Mouse (Mus musculus) left cerebral cortex, adult 9 months (tissue): ENCODE results near the gene Kank4.
"Not testable (repeated sequence)": the region's sequence is repeated elsewhere in the genome, so short reads cannot be mapped to it uniquely, and the experiment has no call there.

Experiments used
- DNase-seq, 2 experiments: peaks; one replicate each; pipeline ENCODE4 v3.0.0; 2022; ENCODE audit warnings: low spot score in 2 of 2

The Kank4 gene

GRCm38 (mm10) chr4:98776721-98777427 lies 40.5 kb downstream of the Kank4 start:
- DNase-seq = no peak

GRCm38 (mm10) chr4:98773785-98774184 lies 43.6 kb downstream of the Kank4 start:
- no peak for DNase-seq

- no peak for DNase-seq
These were observed 49.9 kb downstream of the Kank4 start for GRCm38 (mm10) chr4:98767134-98768133.

GRCm38 (mm10) chr4:98758872-98759518 lies 58.3 kb downstream of the Kank4 start:
- DNase-seq = no peak

- DNase-seq = no peak
These were observed 59.1 kb downstream of the Kank4 start for GRCm38 (mm10) chr4:98758012-98758821.

- no peak for DNase-seq
These were observed 61.2 kb downstream of the Kank4 start for GRCm38 (mm10) chr4:98756141-98756540.

- no peak for DNase-seq
These were observed 62.9 kb downstream of the Kank4 start for GRCm38 (mm10) chr4:98754456-98754855.

GRCm38 (mm10) chr4:98743906-98744210 lies 73.5 kb downstream of the Kank4 start:
- DNase-seq = no peak

- no peak for DNase-seq
These were observed 74.0 kb downstream of the Kank4 start for GRCm38 (mm10) chr4:98743209-98743905.

GRCm38 (mm10) chr4:98739753-98740152 lies 77.6 kb downstream of the Kank4 start:
- DNase-seq = no peak

GRCm38 (mm10) chr4:98733660-98734059 lies 83.7 kb downstream of the Kank4 start:
- no peak for DNase-seq

- no peak for DNase-seq
These were observed 88.6 kb downstream of the Kank4 start for GRCm38 (mm10) chr4:98728716-98729115.

- DNase-seq = no peak
These were observed 89.4 kb downstream of the Kank4 start for GRCm38 (mm10) chr4:98727959-98728347.

- DNase-seq = no peak
These were observed 89.9 kb downstream of the Kank4 start for GRCm38 (mm10) chr4:98727295-98727958.

GRCm38 (mm10) chr4:98726590-98727237 lies 90.6 kb downstream of the Kank4 start, which contains the start of gene L1td1:
Gene L1td1, plus strand, starts transcription at chr4:98726734.
- no peak for DNase-seq

- no peak for DNase-seq
These were observed 91.9 kb downstream of the Kank4 start for GRCm38 (mm10) chr4:98725439-98725838.

- DNase-seq = not testable (repeated sequence)
These were observed 92.7 kb downstream of the Kank4 start for GRCm38 (mm10) chr4:98724682-98725081.

- DNase-seq = peak in 1 of 2 experiments; percentile 60
These were observed 94.9 kb downstream of the Kank4 start for GRCm38 (mm10) chr4:98722454-98722853.

- no peak for DNase-seq
These were observed 98.8 kb downstream of the Kank4 start for GRCm38 (mm10) chr4:98718547-98718917.
